Mouse (Mus musculus) limb, embryonic 13.5 days (tissue): Measurements from ENCODE around the gene Ube2l3. TPM values are rescaled to one million over a fixed set of nuclear protein-coding genes. Genes with fewer than 3 reads are reported as not detected.

Source experiments
- ATAC-seq: fragments of 200-750 bp; cut with Nextera tagmentation; 2 replicates; pipeline ENCODE4 v1.8.0; 2017; ENCODE audit warnings: low read depth, moderate number of reproducible peaks, moderate TSS enrichment; ENCODE audit not compliant: low FRiP score
- H3K27ac ChIP-seq: fragments of 300-500 bp; sonication (generic); 2 replicates; pipeline ENCODE4 v1.5.1; 2015; ENCODE audit warnings: inconsistent platforms, mild to moderate bottlenecking, moderate library complexity
- H3K27me3 ChIP-seq: fragments of 300-500 bp; sonication (generic); 2 replicates; pipeline ENCODE4 v1.6.1; 2015; ENCODE audit warnings: mild to moderate bottlenecking, inconsistent platforms
- H3K36me3 ChIP-seq: fragments of 300-500 bp; sonication (generic); 2 replicates; pipeline ENCODE4 v1.6.1; 2015; ENCODE audit warnings: inconsistent platforms, mild to moderate bottlenecking, moderate library complexity
- H3K4me1 ChIP-seq: fragments of 300-500 bp; sonication (generic); 2 replicates; pipeline ENCODE4 v1.6.1; 2015; ENCODE audit warnings: inconsistent platforms
- H3K4me2 ChIP-seq: fragments of 300-500 bp; sonication (generic); replicated peaks from 2 replicates; pipeline ENCODE4 v1.6.1; 2015; ENCODE audit warnings: inconsistent platforms, mild to moderate bottlenecking, moderate library complexity
- H3K4me3 ChIP-seq: fragments of 300-500 bp; sonication (generic); 2 replicates; pipeline ENCODE4 v1.5.1; 2015; ENCODE audit warnings: moderate library complexity, mild to moderate bottlenecking, inconsistent platforms
- H3K9ac ChIP-seq: fragments of 300-500 bp; sonication (generic); 2 replicates; pipeline ENCODE4 v1.6.1; 2015; ENCODE audit warnings: mild to moderate bottlenecking, inconsistent platforms
- H3K9me3 ChIP-seq: fragments of 300-500 bp; sonication (generic); 2 replicates; pipeline ENCODE4 v1.6.1; 2016; ENCODE audit warnings: inconsistent platforms
- WGBS: fragments of 180-500 bp; shearing (Covaris S2); methylation state at CpG from one replicate; pipeline ENCODE4 v1.1.7; 2015; 5-methylcytosine and 5-hydroxymethylcytosine counted together
- polyA plus RNA-seq: library from polyadenylated mRNA; unstranded; fragments of >200 nt; fragmentation: Nextera tagmentation; extraction: Ambion mirVana; gene quantifications from 2 replicates; pipeline ENCODE4 v1.2.1, GENCODE M21; 2015

The Ube2l3 gene
- polyA plus RNA-seq, 1 experiment from 2014 or later: 360 TPM

GRCm38 (mm10) chr16:17204990-17205389 lies 2.5 kb upstream of the Ube2l3 start:
- 2% methylated on average over 6 of the region's 6 CpGs for WGBS
- ATAC-seq: no peak

GRCm38 (mm10) chr16:17201977-17202376 lies 472 bp downstream of the Ube2l3 start:
- Histone ChIP-seq H3K27me3 (peaks cover 9% of the 10 kb centered on the region), H3K4me2 (0 out of 2 replicates have a peak overlapping the region, but pooled peaks have one; percentile 86), H3K36me3 (no peaks in the 10 kb centered on the region; the same call in 1 of the 2 replicates), H3K27ac (0 out of 2 replicates have a peak overlapping the region, but pooled peaks have one; percentile 2), H3K9me3 (0 out of 2 replicates have a peak, but pooled peaks cover 2% of the 10 kb centered on the region), H3K4me1 (peaks cover 13% of the 10 kb centered on the region), H3K4me3 (no peak overlapping the region), H3K9ac (no peak overlapping the region)
- ATAC-seq: peak; percentile 60
- 64% methylated on average over 2 of the region's 2 CpGs for WGBS

More at GRCm38 (mm10) chr16:17204990-17205389, 2.5 kb upstream of the Ube2l3 start:
- no peak overlapping the region for H3K27ac ChIP-seq
- no peaks in the 10 kb centered on the region for H3K36me3 ChIP-seq
- H3K4me1 ChIP-seq: peaks cover 17% of the 10 kb centered on the region
- H3K4me2 ChIP-seq: no peak overlapping the region
- H3K4me3 ChIP-seq: no peak overlapping the region
- H3K27me3 ChIP-seq: peaks cover 23% of the 10 kb centered on the region
- 0 out of 2 replicates have a peak, but pooled peaks cover 2% of the 10 kb centered on the region for H3K9me3 ChIP-seq
- H3K9ac ChIP-seq: no peak overlapping the region

- ATAC-seq: peak; percentile 89
- peaks cover 3% of the 10 kb centered on the region for H3K27me3 ChIP-seq
- peak overlapping the region; percentile 98 for H3K4me3 ChIP-seq
- 0 out of 2 replicates have a peak, but pooled peaks cover 2% of the 10 kb centered on the region for H3K9me3 ChIP-seq
- H3K36me3 ChIP-seq: no peaks in the 10 kb centered on the region; the same call in 1 of the 2 replicates
- H3K4me1 ChIP-seq: peaks cover 13% of the 10 kb centered on the region
- peak overlapping the region; percentile 86 for H3K4me2 ChIP-seq
- peak overlapping the region; percentile 76 for H3K27ac ChIP-seq
- WGBS: under 1% methylated on average over 72 of the region's 72 CpGs
- peak overlapping the region; percentile 100 for H3K9ac ChIP-seq
Observed at GRCm38 (mm10) chr16:17200953-17201707, 1.3 kb downstream of the Ube2l3 start.

GRCm38 (mm10) chr16:17200121-17200952 lies 2.1 kb downstream of the Ube2l3 start:
- no peak for ATAC-seq
- Histone ChIP-seq H3K36me3 (peaks cover 2% of the 10 kb centered on the region; the same call in 1 of the 2 replicates), H3K4me3 (peak overlapping the region; percentile 98), H3K27ac (peak overlapping the region; percentile 76; the same call in 1 of the 2 replicates), H3K9ac (peak overlapping the region; percentile 100), H3K27me3 (no peaks in the 10 kb centered on the region), H3K9me3 (0 out of 2 replicates have a peak, but pooled peaks cover 2% of the 10 kb centered on the region), H3K4me1 (peaks cover 13% of the 10 kb centered on the region), H3K4me2 (peak overlapping the region; percentile 86)
- WGBS: 5% methylated on average over 24 of the region's 24 CpGs

GRCm38 (mm10) chr16:17193823-17194222 lies 8.6 kb downstream of the Ube2l3 start:
- H3K4me1 ChIP-seq: no peaks in the 10 kb centered on the region; the same call in 1 of the 2 replicates
- H3K27ac ChIP-seq: no peak overlapping the region
- H3K9me3 ChIP-seq: no peaks in the 10 kb centered on the region
- H3K9ac ChIP-seq: no peak overlapping the region
- no peak overlapping the region for H3K4me3 ChIP-seq
- H3K36me3 ChIP-seq: peaks cover 22% of the 10 kb centered on the region
- ATAC-seq: no peak
- no peak overlapping the region for H3K4me2 ChIP-seq
- 95% methylated on average over 4 of the region's 4 CpGs for WGBS
- no peaks in the 10 kb centered on the region for H3K27me3 ChIP-seq

- H3K4me1 ChIP-seq: no peaks in the 10 kb centered on the region
- no peak overlapping the region for H3K9ac ChIP-seq
- no peaks in the 10 kb centered on the region for H3K9me3 ChIP-seq
- no peak overlapping the region for H3K27ac ChIP-seq
- no peak overlapping the region for H3K4me2 ChIP-seq
- ATAC-seq: no peak
- no peak overlapping the region for H3K4me3 ChIP-seq
- no peaks in the 10 kb centered on the region for H3K27me3 ChIP-seq
- H3K36me3 ChIP-seq: peaks cover 34% of the 10 kb centered on the region
Observed at GRCm38 (mm10) chr16:17185475-17185874, 17.0 kb downstream of the Ube2l3 start.

- Histone ChIP-seq H3K4me1 (no peaks in the 10 kb centered on the region), H3K9me3 (no peaks in the 10 kb centered on the region), H3K27me3 (no peaks in the 10 kb centered on the region), H3K9ac (no peak overlapping the region), H3K27ac (no peak overlapping the region), H3K4me2 (no peak overlapping the region), H3K4me3 (no peak overlapping the region), H3K36me3 (peaks cover 38% of the 10 kb centered on the region)
- WGBS: 77% methylated on average over 3 of the region's 3 CpGs
- no peak for ATAC-seq
Observed at GRCm38 (mm10) chr16:17183003-17183402, 19.4 kb downstream of the Ube2l3 start.

GRCm38 (mm10) chr16:17182136-17182535 lies 20.3 kb downstream of the Ube2l3 start:
- Histone ChIP-seq H3K27ac (no peak overlapping the region), H3K4me3 (no peak overlapping the region), H3K36me3 (peaks cover 40% of the 10 kb centered on the region), H3K4me2 (no peak overlapping the region), H3K9me3 (no peaks in the 10 kb centered on the region), H3K27me3 (no peaks in the 10 kb centered on the region), H3K4me1 (no peaks in the 10 kb centered on the region), H3K9ac (no peak overlapping the region)
- 76% methylated on average over 2 of the region's 2 CpGs for WGBS
- ATAC-seq: no peak

GRCm38 (mm10) chr16:17181382-17181781 lies 21.1 kb downstream of the Ube2l3 start:
- H3K4me2 ChIP-seq: no peak overlapping the region
- 88% methylated on average over 4 of the region's 4 CpGs for WGBS
- no peak overlapping the region for H3K9ac ChIP-seq
- ATAC-seq: no peak
- no peak overlapping the region for H3K4me3 ChIP-seq
- no peaks in the 10 kb centered on the region for H3K27me3 ChIP-seq
- no peaks in the 10 kb centered on the region for H3K9me3 ChIP-seq
- no peak overlapping the region for H3K27ac ChIP-seq
- peaks cover 34% of the 10 kb centered on the region for H3K36me3 ChIP-seq
- H3K4me1 ChIP-seq: no peaks in the 10 kb centered on the region

GRCm38 (mm10) chr16:17179706-17180105 lies 22.7 kb downstream of the Ube2l3 start:
- Histone ChIP-seq H3K9ac (no peak overlapping the region), H3K27me3 (no peaks in the 10 kb centered on the region), H3K4me2 (no peak overlapping the region), H3K9me3 (no peaks in the 10 kb centered on the region), H3K27ac (no peak overlapping the region), H3K4me3 (no peak overlapping the region), H3K4me1 (no peaks in the 10 kb centered on the region), H3K36me3 (peaks cover 32% of the 10 kb centered on the region)
- 93% methylated on average over 3 of the region's 3 CpGs for WGBS
- ATAC-seq: no peak

GRCm38 (mm10) chr16:17177623-17178170 lies 24.8 kb downstream of the Ube2l3 start:
- Histone ChIP-seq H3K4me3 (no peak overlapping the region), H3K9ac (no peak overlapping the region), H3K4me2 (no peak overlapping the region), H3K27me3 (no peaks in the 10 kb centered on the region), H3K36me3 (peaks cover 47% of the 10 kb centered on the region), H3K9me3 (no peaks in the 10 kb centered on the region), H3K4me1 (no peaks in the 10 kb centered on the region), H3K27ac (no peak overlapping the region)
- 100% methylated on average over 1 of the region's 1 CpGs for WGBS
- ATAC-seq: no peak

GRCm38 (mm10) chr16:17175765-17176164 lies 26.7 kb downstream of the Ube2l3 start:
- no peaks in the 10 kb centered on the region for H3K4me1 ChIP-seq
- no peak overlapping the region for H3K27ac ChIP-seq
- no peak overlapping the region for H3K9ac ChIP-seq
- peaks cover 62% of the 10 kb centered on the region for H3K36me3 ChIP-seq
- H3K4me3 ChIP-seq: no peak overlapping the region
- H3K9me3 ChIP-seq: no peaks in the 10 kb centered on the region
- ATAC-seq: no peak
- H3K27me3 ChIP-seq: no peaks in the 10 kb centered on the region
- H3K4me2 ChIP-seq: no peak overlapping the region
- 88% methylated on average over 2 of the region's 2 CpGs for WGBS
